Mouse (Mus musculus): ENCODE measurements at regions not wholly inside any gene's neighbourhood (a gene's known extent, or its start where the extent isn't known, plus 50 kb on each side); places are given as distances from the start of the nearest gene placed in this dataset.

- TF ChIP-seq EP300 (IDR thresholded peaks at IDR 0.05; ENCODE audit: low read depth) (no peak), CTCF (IDR thresholded peaks at IDR 0.05; ENCODE audit: low read depth) (no peak)
These were observed 266.9 kb upstream of the Rnf219 start for GRCm38 (mm10) chr14:104789346-104789745.
